Mouse (Mus musculus): ENCODE results near the gene Arrdc2. TPM values are rescaled to one million over a fixed set of nuclear protein-coding genes. Genes with fewer than 3 reads are reported as not detected.

Arrdc2 gene
- polyA plus RNA-seq, 1 experiment from 2014 or later: 6.5 TPM

DNA sequence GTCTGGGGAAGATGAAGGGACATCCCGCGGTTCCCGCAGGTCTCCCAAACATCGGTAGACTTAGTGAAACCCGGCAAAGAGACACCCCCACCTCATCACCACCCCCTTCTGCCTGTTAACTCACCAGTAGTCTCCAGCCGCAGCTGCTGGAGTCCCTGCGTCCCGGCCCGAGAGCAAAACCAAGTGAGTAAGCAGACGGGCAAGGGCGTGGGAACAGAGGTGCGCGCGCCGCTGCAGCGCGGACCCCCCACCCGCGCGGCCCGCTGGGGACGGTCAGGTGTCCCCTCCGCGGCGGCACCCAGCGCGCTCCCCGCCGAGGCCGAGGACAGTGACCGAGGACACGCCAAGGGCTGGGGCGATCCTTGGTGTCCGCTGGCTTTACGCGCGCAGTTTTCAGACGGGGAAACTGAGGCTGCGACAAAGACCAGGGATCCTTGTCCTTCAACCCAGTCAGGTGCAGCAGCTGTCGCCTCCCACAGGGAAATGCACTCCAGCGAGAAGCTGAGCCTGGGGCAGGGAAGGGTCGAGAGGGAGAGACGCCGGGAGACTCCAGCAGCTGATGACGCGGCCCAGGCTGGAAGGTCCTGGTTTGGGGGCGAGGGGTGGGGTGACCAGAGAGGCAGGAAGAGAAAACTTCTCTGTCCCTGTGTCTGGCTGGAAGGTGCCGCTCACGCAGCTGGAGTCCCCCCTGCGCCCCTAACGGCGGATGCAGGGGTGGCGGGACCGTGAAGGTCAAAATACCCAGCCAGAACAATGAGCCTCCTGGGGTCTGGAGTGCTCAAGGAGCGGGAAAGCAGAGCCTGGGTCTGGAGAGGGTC, 23.5 kb upstream of the Arrdc2 start, which contains the start of gene Kcnn1:
Gene Kcnn1 (minus strand): TSS at position 435 of the 818 bp plus-strand sequence.
- Histone ChIP-seq H3K4me2 (peak within 1 kb of the TSS; percentile 84), H3K27me3 (replicated peaks) (peaks cover 34% of the 10 kb centered on the region), H3K4me1 (peaks cover 33% of the 10 kb centered on the region), H3K9ac (peak within 1 kb of the TSS; percentile 29; the same call in 1 of the 2 replicates), H3K27ac (no peak within 1 kb of the TSS), H3K4me3 (replicated peaks) (peak within 1 kb of the TSS; percentile 60), H3K9me3 (no peaks in the 10 kb centered on the region), H3K36me3 (peaks cover 2% of the 10 kb centered on the region; the same call in 1 of the 2 replicates)
- under 1% methylated on average over 55 of the region's 55 CpGs for WGBS
- ATAC-seq (ENCODE audit: insufficient read depth, low FRiP score, low read depth): no peak

DNA sequence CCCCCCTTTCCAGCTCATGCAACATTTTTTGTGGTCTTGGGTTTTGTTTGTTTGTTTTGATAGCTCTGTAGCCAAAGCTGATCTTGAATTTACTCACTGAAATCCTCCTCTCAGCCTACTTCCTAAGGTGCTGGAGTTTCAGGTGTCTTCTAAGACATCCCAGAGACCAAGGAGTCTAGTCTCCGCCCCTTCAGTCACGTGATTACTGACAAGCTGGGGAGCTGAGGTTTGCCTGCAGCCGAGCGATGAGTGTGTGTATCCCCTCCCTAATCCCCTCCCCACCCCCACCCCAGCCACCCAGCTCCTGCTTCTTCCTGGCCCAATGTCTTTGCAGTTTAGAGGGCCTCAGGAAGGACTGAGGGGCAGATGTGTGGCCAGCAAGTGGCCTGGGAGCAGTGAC, 18.0 kb upstream of the Arrdc2 start:
- Histone ChIP-seq H3K27ac (no peak overlapping the region), H3K4me1 (peaks cover 15% of the 10 kb centered on the region), H3K4me3 (replicated peaks) (no peak overlapping the region), H3K9ac (no peak overlapping the region), H3K36me3 (no peaks in the 10 kb centered on the region), H3K4me2 (no peak overlapping the region), H3K27me3 (replicated peaks) (peaks cover 13% of the 10 kb centered on the region), H3K9me3 (no peaks in the 10 kb centered on the region)
- ATAC-seq (ENCODE audit: insufficient read depth, low FRiP score, low read depth): no peak
- 13% methylated on average over 4 of the region's 4 CpGs for WGBS

DNA sequence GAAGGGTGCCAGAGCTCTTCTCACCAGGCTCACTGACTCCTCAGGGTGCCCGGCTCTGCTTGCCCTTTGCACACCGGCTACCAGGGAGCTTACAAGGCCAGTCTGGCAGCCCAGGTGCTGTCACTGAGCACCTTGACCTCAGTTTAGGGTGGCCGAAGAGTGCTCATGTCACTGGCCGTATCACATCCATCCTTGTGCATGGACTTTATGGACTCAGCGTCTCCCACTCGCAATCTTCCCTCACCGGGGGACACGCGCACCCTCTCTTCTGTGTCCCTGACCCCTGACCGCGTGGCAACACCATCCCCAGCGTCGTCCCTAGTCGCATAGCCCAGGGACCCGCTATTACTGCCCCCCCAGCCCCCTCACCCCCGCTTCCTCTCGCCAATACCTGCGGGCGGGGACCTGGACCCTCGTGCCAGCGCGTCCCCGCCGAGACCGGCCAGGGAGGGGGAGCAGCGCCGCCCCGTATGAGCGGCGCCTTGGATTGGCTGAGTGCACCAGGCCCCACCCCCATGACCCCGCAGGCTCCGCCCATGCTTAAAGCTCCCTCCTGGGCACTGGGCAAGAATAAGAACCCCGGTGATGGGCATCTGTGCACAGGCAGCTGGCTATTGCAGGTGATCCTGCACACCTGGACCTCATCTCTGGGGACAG, 17.1 kb upstream of the Arrdc2 start:
- H3K9me3 ChIP-seq: no peaks in the 10 kb centered on the region
- H3K27ac ChIP-seq: no peak overlapping the region
- H3K4me2 ChIP-seq: peak overlapping the region; percentile 95
- peak; percentile 81 for ATAC-seq (ENCODE audit: insufficient read depth, low FRiP score, low read depth)
- peak overlapping the region; percentile 53 for H3K4me3 ChIP-seq (replicated peaks)
- H3K36me3 ChIP-seq: no peaks in the 10 kb centered on the region
- H3K27me3 ChIP-seq (replicated peaks): peaks cover 5% of the 10 kb centered on the region
- H3K9ac ChIP-seq: peak overlapping the region; percentile 47; the same call in 1 of the 2 replicates
- peaks cover 13% of the 10 kb centered on the region for H3K4me1 ChIP-seq
- 6% methylated on average over 31 of the region's 33 CpGs for WGBS

DNA sequence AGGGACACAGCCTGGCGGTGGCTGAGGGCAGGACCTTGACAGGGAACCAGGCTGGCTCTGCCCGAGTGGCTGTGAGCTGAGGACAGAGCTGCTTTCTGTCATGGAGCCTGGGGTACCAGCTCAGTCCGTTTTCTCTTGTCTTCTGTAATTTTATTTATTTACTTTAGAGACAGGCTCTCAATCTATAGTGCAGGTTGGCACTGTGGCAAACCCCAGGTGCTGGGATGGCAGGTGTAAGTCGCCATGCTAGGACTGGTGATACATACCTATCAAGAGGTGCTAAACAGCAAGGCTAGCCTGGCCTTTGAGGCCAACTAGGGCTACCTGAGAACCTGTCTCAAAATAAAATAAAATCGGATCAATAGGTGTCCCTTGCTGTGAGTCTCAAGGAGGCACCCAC, 16.5 kb upstream of the Arrdc2 start:
- Histone ChIP-seq H3K27me3 (replicated peaks) (no peaks in the 10 kb centered on the region), H3K4me3 (replicated peaks) (no peak overlapping the region), H3K4me1 (peaks cover 13% of the 10 kb centered on the region), H3K4me2 (peak overlapping the region; percentile 95), H3K36me3 (no peaks in the 10 kb centered on the region), H3K9me3 (no peaks in the 10 kb centered on the region), H3K9ac (no peak overlapping the region), H3K27ac (no peak overlapping the region)
- WGBS: 62% methylated on average over 5 of the region's 5 CpGs
- ATAC-seq (ENCODE audit: insufficient read depth, low FRiP score, low read depth): no peak

DNA sequence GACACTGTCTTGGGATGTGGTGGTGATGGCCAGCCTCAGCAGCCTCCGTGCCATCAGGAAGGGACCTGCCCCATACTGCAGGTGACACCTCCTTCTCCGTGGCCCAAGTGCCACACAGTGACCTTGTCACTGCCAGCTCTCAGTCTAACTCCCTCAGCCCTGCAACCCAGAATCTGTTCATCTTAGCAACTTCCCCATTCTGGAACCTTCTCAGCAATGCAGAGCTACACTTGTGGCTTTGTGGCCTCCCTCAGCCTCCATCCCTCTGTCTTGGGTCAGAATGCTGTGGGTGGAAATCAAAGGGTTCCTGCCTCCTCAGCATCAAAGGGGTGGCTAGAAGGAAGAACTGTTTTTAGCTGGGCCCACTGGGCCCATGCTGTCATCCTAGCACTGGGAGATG, 14.3 kb upstream of the Arrdc2 start:
- no peaks in the 10 kb centered on the region for H3K36me3 ChIP-seq
- 70% methylated on average over 2 of the region's 2 CpGs for WGBS
- no peaks in the 10 kb centered on the region for H3K27me3 ChIP-seq (replicated peaks)
- H3K4me3 ChIP-seq (replicated peaks): no peak overlapping the region
- H3K9ac ChIP-seq: no peak overlapping the region
- no peak overlapping the region for H3K4me2 ChIP-seq
- peaks cover 13% of the 10 kb centered on the region for H3K4me1 ChIP-seq
- H3K9me3 ChIP-seq: no peaks in the 10 kb centered on the region
- no peak overlapping the region for H3K27ac ChIP-seq
- no peak for ATAC-seq (ENCODE audit: insufficient read depth, low FRiP score, low read depth)

DNA sequence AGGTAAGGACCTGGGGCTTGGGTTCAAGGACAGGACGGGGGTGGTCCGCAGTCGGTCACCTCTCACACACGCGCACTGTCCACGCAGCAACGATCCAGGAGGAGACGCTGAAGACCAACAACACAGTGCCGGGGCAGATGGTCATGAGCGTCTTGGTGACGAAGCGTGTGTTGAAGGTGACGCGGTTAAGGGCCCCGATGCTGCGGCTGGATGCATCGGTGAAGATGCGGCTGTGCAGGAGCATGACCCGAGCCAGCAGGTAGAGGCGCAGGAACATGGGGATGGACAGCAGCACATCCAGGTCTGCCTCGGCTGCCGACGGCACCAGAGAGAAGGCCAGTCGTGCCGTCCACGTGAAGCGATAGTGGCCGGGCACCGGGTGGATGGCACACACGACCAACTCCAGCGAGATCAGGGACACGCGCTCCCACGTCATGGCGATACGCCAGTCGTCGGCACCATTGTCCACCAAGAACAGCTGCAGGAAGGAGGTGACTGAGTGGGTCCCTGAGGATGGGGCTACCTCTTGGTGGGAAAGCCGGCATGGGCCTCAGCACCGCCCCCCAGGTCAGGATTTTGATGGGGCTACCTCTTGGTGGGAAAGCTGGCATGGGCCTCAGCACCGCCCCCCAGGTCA, 13.2 kb upstream of the Arrdc2 start:
- no peak overlapping the region for H3K4me3 ChIP-seq (replicated peaks)
- ATAC-seq (ENCODE audit: insufficient read depth, low FRiP score, low read depth): no peak
- H3K4me2 ChIP-seq: no peak overlapping the region
- H3K27ac ChIP-seq: no peak overlapping the region
- 88% methylated on average over 41 of the region's 41 CpGs for WGBS
- H3K27me3 ChIP-seq (replicated peaks): no peaks in the 10 kb centered on the region
- no peak overlapping the region for H3K9ac ChIP-seq
- H3K9me3 ChIP-seq: no peaks in the 10 kb centered on the region
- H3K4me1 ChIP-seq: peaks cover 12% of the 10 kb centered on the region
- H3K36me3 ChIP-seq: no peaks in the 10 kb centered on the region

DNA sequence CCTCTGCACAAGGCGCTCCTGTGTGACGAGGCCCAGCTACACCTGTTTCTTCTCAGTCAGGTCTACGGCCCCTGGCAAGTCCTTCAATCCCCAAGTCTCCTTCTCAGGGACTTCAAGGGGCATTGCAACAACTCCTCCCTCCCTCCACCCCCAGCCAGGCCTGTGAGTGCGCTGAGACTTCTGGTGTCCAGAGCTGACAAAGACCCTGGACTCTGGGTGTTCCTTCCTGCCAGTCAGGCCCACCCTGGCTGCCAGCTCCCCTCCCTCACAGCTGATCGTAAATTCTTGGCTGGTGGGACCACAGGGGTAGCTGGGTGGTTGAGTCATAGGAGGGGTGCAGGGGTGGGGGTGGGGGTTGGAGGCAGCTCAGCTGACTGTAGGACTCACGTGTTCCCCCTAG, 12.3 kb upstream of the Arrdc2 start:
- ATAC-seq (ENCODE audit: insufficient read depth, low FRiP score, low read depth): no peak
- Histone ChIP-seq H3K4me3 (replicated peaks) (no peak overlapping the region), H3K4me2 (no peak overlapping the region), H3K9me3 (no peaks in the 10 kb centered on the region), H3K9ac (no peak overlapping the region), H3K36me3 (no peaks in the 10 kb centered on the region), H3K4me1 (peaks cover 6% of the 10 kb centered on the region; the same call in 1 of the 2 replicates), H3K27ac (no peak overlapping the region), H3K27me3 (replicated peaks) (no peaks in the 10 kb centered on the region)
- 43% methylated on average over 6 of the region's 6 CpGs for WGBS

DNA sequence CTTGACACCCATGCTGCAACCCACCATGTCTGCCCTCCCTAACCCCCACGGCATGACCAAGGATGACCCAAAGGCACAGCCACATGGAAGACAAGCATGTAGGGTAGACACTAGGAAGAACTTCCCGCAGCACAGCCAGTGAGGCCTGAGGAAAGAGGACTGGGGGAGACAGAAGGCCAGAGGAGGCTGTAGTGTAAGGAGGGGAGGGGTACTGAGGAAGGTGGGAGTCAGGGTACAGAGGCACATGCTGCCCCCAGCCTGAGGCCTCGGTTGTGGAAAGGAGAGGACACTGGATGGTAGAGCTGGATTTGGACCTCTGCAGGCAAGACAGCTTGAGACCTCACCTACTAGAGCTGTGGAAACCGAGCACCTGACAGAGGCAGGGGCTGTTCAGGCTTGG, 11.4 kb upstream of the Arrdc2 start:
- Histone ChIP-seq H3K27me3 (replicated peaks) (no peaks in the 10 kb centered on the region), H3K4me3 (replicated peaks) (no peak overlapping the region), H3K4me2 (no peak overlapping the region), H3K9me3 (no peaks in the 10 kb centered on the region), H3K9ac (no peak overlapping the region), H3K36me3 (no peaks in the 10 kb centered on the region), H3K27ac (no peak overlapping the region), H3K4me1 (no peaks in the 10 kb centered on the region)
- 78% methylated on average over 4 of the region's 4 CpGs for WGBS
- ATAC-seq (ENCODE audit: insufficient read depth, low FRiP score, low read depth): no peak

DNA sequence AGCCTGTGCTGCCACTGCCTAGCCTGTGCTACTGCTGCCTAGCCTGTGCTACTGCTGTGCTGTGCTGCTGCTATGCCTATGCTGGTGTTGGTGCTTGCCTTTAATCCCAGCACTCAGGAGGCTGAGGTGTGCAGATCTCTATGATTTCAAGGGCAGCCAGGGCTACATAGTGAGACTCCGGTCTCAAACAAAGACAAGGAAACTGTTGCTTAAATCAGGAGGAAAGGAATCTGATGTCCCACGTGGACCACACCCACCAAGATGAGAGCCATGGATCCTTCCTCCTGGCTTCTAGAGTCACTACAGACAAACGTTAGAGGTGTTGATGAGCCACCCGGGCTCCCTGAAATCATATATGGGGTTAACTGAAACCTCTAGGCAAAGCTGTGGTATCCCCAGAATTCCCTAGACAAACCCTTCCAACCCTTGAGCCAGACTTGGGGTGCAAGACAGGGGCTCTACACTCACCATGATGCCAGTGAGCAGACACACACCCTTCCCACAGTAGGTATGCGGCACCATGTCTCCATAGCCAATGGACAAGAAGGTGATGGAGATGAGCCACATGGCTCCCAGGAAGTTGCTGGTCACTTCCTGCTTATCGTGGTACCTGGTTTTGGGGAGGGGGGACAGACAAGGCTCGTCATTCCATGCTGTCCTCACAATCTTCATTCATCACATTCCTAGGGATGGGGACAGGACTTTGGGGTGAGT, 10.8 kb upstream of the Arrdc2 start:
- Histone ChIP-seq H3K4me1 (no peaks in the 10 kb centered on the region), H3K9me3 (no peaks in the 10 kb centered on the region), H3K36me3 (no peaks in the 10 kb centered on the region), H3K27ac (no peak overlapping the region), H3K27me3 (replicated peaks) (no peaks in the 10 kb centered on the region), H3K4me3 (replicated peaks) (no peak overlapping the region), H3K4me2 (no peak overlapping the region), H3K9ac (no peak overlapping the region)
- ATAC-seq (ENCODE audit: insufficient read depth, low FRiP score, low read depth): no peak
- WGBS: 69% methylated on average over 7 of the region's 7 CpGs

DNA sequence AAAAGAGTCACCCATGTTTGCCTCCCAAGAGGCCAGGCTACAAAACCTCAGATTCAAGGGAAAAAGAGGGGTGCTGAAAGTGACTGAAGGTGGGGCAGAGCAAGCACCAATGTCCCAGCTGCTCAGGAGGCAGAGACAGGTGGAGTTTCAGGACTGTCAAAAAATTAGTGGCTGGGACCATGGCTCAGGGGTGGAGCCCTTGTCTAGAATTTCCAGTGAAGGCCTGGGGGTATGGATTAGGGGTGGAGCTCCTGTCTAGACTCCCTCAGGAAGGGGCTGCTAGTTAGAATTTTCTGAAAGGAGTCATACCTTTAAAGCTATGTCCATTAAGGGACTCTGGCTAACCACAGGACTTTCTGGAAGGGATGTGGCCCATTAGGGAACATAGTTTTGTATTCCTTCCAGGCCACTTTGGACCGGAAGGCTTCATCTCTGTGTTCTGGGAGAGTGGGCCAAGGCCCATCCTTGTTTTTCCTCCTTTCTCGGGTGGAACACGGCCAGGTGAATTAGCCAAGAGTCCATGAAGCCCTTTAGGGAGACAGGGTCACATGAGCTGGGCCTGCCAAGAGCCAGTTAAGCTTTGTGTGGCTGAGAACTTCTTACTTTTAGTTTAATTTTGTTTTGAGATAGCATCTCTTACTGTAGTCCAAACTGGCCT, 9.9 kb upstream of the Arrdc2 start:
- H3K9ac ChIP-seq: no peak overlapping the region
- no peak overlapping the region for H3K27ac ChIP-seq
- ATAC-seq (ENCODE audit: insufficient read depth, low FRiP score, low read depth): no peak
- no peaks in the 10 kb centered on the region for H3K27me3 ChIP-seq (replicated peaks)
- H3K9me3 ChIP-seq: no peaks in the 10 kb centered on the region
- no peak overlapping the region for H3K4me2 ChIP-seq
- H3K4me3 ChIP-seq (replicated peaks): no peak overlapping the region
- WGBS: 79% methylated on average over 3 of the region's 3 CpGs
- H3K36me3 ChIP-seq: no peaks in the 10 kb centered on the region
- H3K4me1 ChIP-seq: no peaks in the 10 kb centered on the region

DNA sequence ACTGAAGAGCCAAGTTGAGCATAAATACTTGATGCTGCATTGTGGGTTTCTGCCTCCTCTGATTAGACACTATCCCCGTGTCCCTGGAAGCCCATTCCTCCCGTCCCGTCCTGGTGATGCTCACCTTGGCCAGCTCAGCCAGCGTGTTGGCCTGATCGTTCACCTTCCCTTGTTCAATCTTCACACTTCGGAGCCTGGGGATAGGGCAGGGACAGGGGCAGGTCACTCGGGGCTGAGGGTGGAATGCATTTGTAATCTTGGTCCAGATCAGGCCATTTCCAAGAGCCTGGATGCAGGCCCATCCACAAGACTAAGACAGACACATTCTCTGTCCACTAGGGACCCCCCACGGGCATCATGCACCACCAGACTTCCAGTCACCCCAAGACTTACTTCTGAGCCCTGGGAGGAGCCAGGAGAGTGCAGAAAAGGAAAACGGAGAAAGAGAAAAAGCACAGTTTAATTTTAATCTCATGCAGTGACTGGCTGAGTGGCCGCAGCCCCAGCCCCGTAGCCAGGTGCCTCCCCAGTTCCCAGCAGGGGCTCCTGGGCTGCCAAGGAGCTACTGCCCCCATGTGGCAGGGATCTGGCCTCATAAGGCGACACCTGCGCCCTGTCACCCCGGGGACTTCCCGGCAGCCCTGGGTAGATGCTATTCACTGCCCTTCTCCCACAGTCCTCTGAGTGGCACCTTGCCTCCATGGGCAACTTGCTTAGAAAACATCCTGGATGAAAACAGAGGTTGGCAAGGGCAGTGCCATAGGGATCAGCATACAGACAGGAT, 7.0 kb upstream of the Arrdc2 start:
- no peaks in the 10 kb centered on the region for H3K36me3 ChIP-seq
- H3K4me1 ChIP-seq: 0 out of 2 replicates have a peak, but pooled peaks cover 2% of the 10 kb centered on the region
- H3K27ac ChIP-seq: no peak overlapping the region
- no peak overlapping the region for H3K4me2 ChIP-seq
- no peaks in the 10 kb centered on the region for H3K27me3 ChIP-seq (replicated peaks)
- no peak for ATAC-seq (ENCODE audit: insufficient read depth, low FRiP score, low read depth)
- H3K4me3 ChIP-seq (replicated peaks): no peak overlapping the region
- 54% methylated on average over 15 of the region's 15 CpGs for WGBS
- no peak overlapping the region for H3K9ac ChIP-seq
- no peaks in the 10 kb centered on the region for H3K9me3 ChIP-seq

Data from stomach, embryonic 15.5 days (tissue).